In genomic region chr16:58178744-58179401, GRCm38 (mm10) we compare ENCODE assay signal across 23 mouse cellular contexts.
DNase-seq lines count a peak whose midpoint lies in the region; ATAC-seq and TF ChIP-seq lines count a peak whose summit lies in the region.
"Had no signal": no experiment of that assay in that cellular context is flagged by ENCODE, and none has a peak within 500 bp of the region (broad histone marks: within the 10 kb centered on the region; RNA-seq: fewer than 3 reads in every experiment).

No protein-coding gene starts in this region.

- no peaks in the 10 kb centered on the region for H3K27me3 ChIP-seq in kidney, postnatal 0 days (ENCODE audit: insufficient read depth, low read length)
- H3K27me3 ChIP-seq in kidney, embryonic 16.5 days (ENCODE audit: insufficient read depth, low read length): no peaks in the 10 kb centered on the region
- H3K27me3 ChIP-seq in stomach, embryonic 14.5 days (ENCODE audit: control insufficient read depth, insufficient read depth, low read length): no peaks in the 10 kb centered on the region
- no peaks in the 10 kb centered on the region for H3K27me3 ChIP-seq in stomach, embryonic 16.5 days (ENCODE audit: control insufficient read depth, insufficient read depth, low read length)
- no peaks in the 10 kb centered on the region for H3K27me3 ChIP-seq in midbrain, embryonic 15.5 days (replicated peaks)
- H3K27me3 ChIP-seq: embryonic facial prominence, embryonic 13.5 days; embryonic facial prominence, embryonic 15.5 days; forebrain, embryonic 12.5 days had no signal

- ATAC-seq in kidney, postnatal 0 days (replicated peaks; ENCODE audit: low FRiP score, low read depth): no peak
- no peak for ATAC-seq in kidney, embryonic 16.5 days (ENCODE audit: low FRiP score, low TSS enrichment)
- peak; percentile 65; the same call in 1 of the 2 replicates for ATAC-seq in stomach, embryonic 14.5 days (ENCODE audit: insufficient number of reproducible peaks, insufficient read depth, low FRiP score, low read depth)
- ATAC-seq in stomach, embryonic 16.5 days (ENCODE audit: insufficient read depth, low FRiP score): peak; percentile 50; the same call in 1 of the 2 replicates
- no peak for ATAC-seq in midbrain, embryonic 15.5 days (replicated peaks)
- ATAC-seq: forebrain, embryonic 14.5 days had no signal

- 56% methylated on average over 5 of the region's 5 CpGs for WGBS in kidney, postnatal 0 days
- WGBS in kidney, embryonic 16.5 days: 70% methylated on average over 5 of the region's 5 CpGs
- WGBS in stomach, embryonic 14.5 days: 29% methylated on average over 5 of the region's 5 CpGs
- 39% methylated on average over 5 of the region's 5 CpGs for WGBS in stomach, embryonic 16.5 days
- 72% methylated on average over 5 of the region's 5 CpGs for WGBS in midbrain, embryonic 15.5 days

- no peaks in the 10 kb centered on the region for H3K36me3 ChIP-seq in kidney, postnatal 0 days (ENCODE audit: insufficient read depth, low read length)
- H3K36me3 ChIP-seq in kidney, embryonic 16.5 days (ENCODE audit: insufficient read depth, low read length): no peaks in the 10 kb centered on the region
- no peaks in the 10 kb centered on the region for H3K36me3 ChIP-seq in stomach, embryonic 14.5 days (ENCODE audit: control insufficient read depth, insufficient read depth, low read length)
- H3K36me3 ChIP-seq in stomach, embryonic 16.5 days (ENCODE audit: control insufficient read depth, insufficient read depth, low read length): no peaks in the 10 kb centered on the region
- no peaks in the 10 kb centered on the region for H3K36me3 ChIP-seq in midbrain, embryonic 15.5 days (replicated peaks)
- H3K36me3 ChIP-seq: embryonic facial prominence, embryonic 13.5 days; embryonic facial prominence, embryonic 15.5 days; forebrain, embryonic 10.5 days; forebrain, embryonic 12.5 days had no signal

- no peak overlapping the region for H3K4me3 ChIP-seq in kidney, postnatal 0 days (replicated peaks; ENCODE audit: low read depth, low read length)
- H3K4me3 ChIP-seq in kidney, embryonic 16.5 days (ENCODE audit: low read length): no peak overlapping the region
- no peak overlapping the region for H3K4me3 ChIP-seq in stomach, embryonic 14.5 days (ENCODE audit: low read depth, low read length)
- H3K4me3 ChIP-seq in stomach, embryonic 16.5 days (replicated peaks; ENCODE audit: low read length): no peak overlapping the region
- H3K4me3 ChIP-seq in midbrain, embryonic 15.5 days: no peak overlapping the region
- H3K4me3 ChIP-seq: embryonic facial prominence, embryonic 13.5 days; embryonic facial prominence, embryonic 15.5 days; erythroblast, embryonic 14.5 days; forebrain, embryonic 10.5 days; forebrain, embryonic 12.5 days had no signal

- no peak overlapping the region for H3K27ac ChIP-seq in kidney, postnatal 0 days
- H3K27ac ChIP-seq in kidney, embryonic 16.5 days (ENCODE audit: low read length): no peak overlapping the region
- H3K27ac ChIP-seq in stomach, embryonic 14.5 days (ENCODE audit: low read length): peak overlapping the region; percentile 76
- peak overlapping the region; percentile 82 for H3K27ac ChIP-seq in stomach, embryonic 16.5 days (ENCODE audit: low read length)
- no peak overlapping the region for H3K27ac ChIP-seq in midbrain, embryonic 15.5 days
- H3K27ac ChIP-seq: embryonic facial prominence, embryonic 13.5 days; embryonic facial prominence, embryonic 15.5 days; forebrain, embryonic 10.5 days; forebrain, embryonic 12.5 days had no signal

- H3K4me1 ChIP-seq in kidney, postnatal 0 days (replicated peaks; ENCODE audit: insufficient read depth, low read length): no peaks in the 10 kb centered on the region
- no peaks in the 10 kb centered on the region for H3K4me1 ChIP-seq in kidney, embryonic 16.5 days (ENCODE audit: insufficient read depth, low read length)
- H3K4me1 ChIP-seq in stomach, embryonic 14.5 days (ENCODE audit: control insufficient read depth, insufficient read depth, low read length): no peaks in the 10 kb centered on the region; the same call in 1 of the 2 replicates
- H3K4me1 ChIP-seq in stomach, embryonic 16.5 days (ENCODE audit: control insufficient read depth, insufficient read depth, low read length): no peaks in the 10 kb centered on the region
- H3K4me1 ChIP-seq in midbrain, embryonic 15.5 days: no peaks in the 10 kb centered on the region
- H3K4me1 ChIP-seq: embryonic facial prominence, embryonic 13.5 days; embryonic facial prominence, embryonic 15.5 days; forebrain, embryonic 10.5 days; forebrain, embryonic 12.5 days had no signal

- no peak overlapping the region for H3K9ac ChIP-seq in kidney, postnatal 0 days (ENCODE audit: low read depth, low read length)
- no peak overlapping the region for H3K9ac ChIP-seq in kidney, embryonic 16.5 days (replicated peaks; ENCODE audit: low read length)
- H3K9ac ChIP-seq in stomach, embryonic 14.5 days (replicated peaks; ENCODE audit: low read depth, low read length): no peak overlapping the region
- no peak overlapping the region for H3K9ac ChIP-seq in stomach, embryonic 16.5 days (ENCODE audit: low read length)
- H3K9ac ChIP-seq in midbrain, embryonic 15.5 days: no peak overlapping the region
- H3K9ac ChIP-seq: embryonic facial prominence, embryonic 13.5 days; embryonic facial prominence, embryonic 15.5 days; forebrain, embryonic 12.5 days had no signal

- H3K4me2 ChIP-seq in kidney, postnatal 0 days (ENCODE audit: low read length): no peak overlapping the region
- H3K4me2 ChIP-seq in kidney, embryonic 16.5 days (replicated peaks; ENCODE audit: low read depth, low read length): no peak overlapping the region
- H3K4me2 ChIP-seq in stomach, embryonic 14.5 days (replicated peaks; ENCODE audit: low read depth, low read length): no peak overlapping the region
- 0 out of 2 replicates have a peak overlapping the region, but pooled peaks have one; percentile 10 for H3K4me2 ChIP-seq in stomach, embryonic 16.5 days (ENCODE audit: low read depth, low read length)
- no peak overlapping the region for H3K4me2 ChIP-seq in midbrain, embryonic 15.5 days
- H3K4me2 ChIP-seq: embryonic facial prominence, embryonic 13.5 days; embryonic facial prominence, embryonic 15.5 days; forebrain, embryonic 12.5 days had no signal

- TF ChIP-seq CTCF in kidney, postnatal 0 days (IDR thresholded peaks at IDR 0.05; ENCODE audit: low read depth): no peak

- DNase-seq in kidney, postnatal 0 days (ENCODE audit: low spot score): peak; percentile 16
- DNase-seq in left cerebral cortex, adult 9 months (ENCODE audit: low spot score in 2 of 2): no peak
- DNase-seq in kidney, postnatal 14 days: no peak
- DNase-seq: adrenal gland, adult 2 months; adrenal gland, postnatal 10 days; adrenal gland, postnatal 25 days; cerebellum, adult 11 months; cerebellum, adult 18-20 months; cerebellum, adult 8-10 months; cerebellum, adult 9-11 months; cerebellum, postnatal 14 days; cerebellum, postnatal 36 days; embryo, embryonic 11 days had no signal

- H3K9me3 ChIP-seq in kidney, postnatal 0 days (replicated peaks; ENCODE audit: low read length): no peaks in the 10 kb centered on the region
- no peaks in the 10 kb centered on the region for H3K9me3 ChIP-seq in kidney, embryonic 16.5 days (ENCODE audit: low read length)
- no peaks in the 10 kb centered on the region for H3K9me3 ChIP-seq in stomach, embryonic 14.5 days (ENCODE audit: control insufficient read depth, low read depth, low read length)
- no peaks in the 10 kb centered on the region for H3K9me3 ChIP-seq in stomach, embryonic 16.5 days (replicated peaks; ENCODE audit: control insufficient read depth, low read length)
- H3K9me3 ChIP-seq in midbrain, embryonic 15.5 days: no peaks in the 10 kb centered on the region
- H3K9me3 ChIP-seq: embryonic facial prominence, embryonic 13.5 days; embryonic facial prominence, embryonic 15.5 days; forebrain, embryonic 10.5 days; forebrain, embryonic 12.5 days had no signal

Comparison
In these comparisons a context has a peak if more than half of its experiments do, and no peak if none do; other contexts are left out.
1. ATAC-seq: peak in stomach, embryonic 14.5 days (single experiment) and stomach, embryonic 16.5 days (single experiment); none in kidney, postnatal 0 days (single experiment), kidney, embryonic 16.5 days (single experiment) and midbrain, embryonic 15.5 days (single experiment).
2. H3K27ac ChIP-seq: peak in stomach, embryonic 14.5 days (single experiment) and stomach, embryonic 16.5 days (single experiment); none in kidney, postnatal 0 days (single experiment), kidney, embryonic 16.5 days (single experiment) and midbrain, embryonic 15.5 days (single experiment).